Mouse (Mus musculus) embryo, embryonic 9.5 days (tissue): ENCODE results near the gene Ncbp2.

Source experiments
- DNase-seq: peaks from one replicate; pipeline ENCODE4 v3.0.0-alpha.2; 2017; ENCODE audit errors: extremely low spot score

Gene Ncbp2

DNA sequence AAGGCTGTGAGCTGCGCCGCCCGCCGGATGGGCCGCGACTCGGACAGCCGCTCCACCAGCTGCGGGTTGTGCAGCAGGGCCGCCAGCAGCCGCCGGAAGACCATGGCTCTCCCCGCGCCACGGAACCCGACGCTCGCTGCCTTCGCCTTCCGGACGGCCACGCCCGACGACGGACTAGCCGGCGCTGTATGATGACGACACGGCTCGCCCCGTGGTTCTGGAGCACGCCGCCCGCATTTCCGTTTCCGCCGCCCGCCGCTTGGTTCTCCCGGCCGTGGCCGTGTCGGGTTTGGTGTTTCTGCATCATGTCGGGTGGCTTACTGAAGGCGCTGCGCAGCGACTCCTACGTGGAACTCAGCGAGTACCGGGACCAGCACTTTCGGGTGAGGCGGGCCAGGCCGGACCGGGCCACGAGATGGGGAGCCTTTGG lies at the start of gene Ncbp2, which contains the start of gene 0610012G03Rik:
TSS of gene Ncbp2 (plus strand) at position 169 of the 430 bp plus-strand sequence.
TSS of gene 0610012G03Rik (minus strand) at position 150 of the 430 bp plus-strand sequence.
- DNase-seq = peak; percentile 96

GRCm38 (mm10) chr16:31898546-31899326 lies 49.6 kb upstream of the Ncbp2 start:
- DNase-seq = no peak

DNA sequence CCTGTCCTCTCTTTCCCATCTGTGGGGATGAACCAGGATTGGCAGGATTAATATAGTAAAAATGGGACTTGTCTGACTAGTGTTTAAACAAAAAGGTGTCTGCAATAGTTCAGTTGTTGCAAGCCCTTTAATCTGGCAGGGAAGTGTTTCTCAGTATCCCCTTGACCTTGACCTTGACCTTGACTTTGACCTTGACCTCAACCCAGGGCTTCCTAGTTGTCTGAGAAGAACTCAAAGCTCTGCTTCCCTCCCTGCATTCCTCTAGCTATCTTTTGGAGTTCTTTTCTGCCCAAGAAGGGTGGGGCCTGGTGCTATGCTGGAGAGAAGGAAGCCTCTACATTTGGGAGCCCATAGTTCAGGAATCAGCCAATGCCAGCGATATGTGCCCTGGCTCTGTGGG lies 46.4 kb upstream of the Ncbp2 start:
- no peak for DNase-seq

DNA sequence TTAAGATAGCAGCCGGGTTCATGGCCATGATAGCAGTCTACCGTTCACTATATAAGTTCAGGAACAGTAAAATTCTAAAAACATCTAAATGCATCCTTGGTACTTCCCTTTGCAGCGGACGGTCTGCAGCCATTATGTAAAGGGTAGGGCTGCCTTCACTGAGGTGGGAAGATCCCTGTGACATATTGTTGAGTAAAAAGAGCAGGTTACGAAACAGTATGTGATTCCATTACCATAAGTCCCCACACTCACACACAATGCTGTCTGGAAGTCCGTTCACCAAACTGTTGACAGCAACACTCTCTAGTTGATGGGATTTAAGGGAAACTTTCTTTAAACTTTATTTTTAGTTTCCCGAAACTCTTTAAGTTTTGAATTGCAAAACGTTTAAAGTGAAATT lies 45.1 kb upstream of the Ncbp2 start:
- no peak for DNase-seq

DNA sequence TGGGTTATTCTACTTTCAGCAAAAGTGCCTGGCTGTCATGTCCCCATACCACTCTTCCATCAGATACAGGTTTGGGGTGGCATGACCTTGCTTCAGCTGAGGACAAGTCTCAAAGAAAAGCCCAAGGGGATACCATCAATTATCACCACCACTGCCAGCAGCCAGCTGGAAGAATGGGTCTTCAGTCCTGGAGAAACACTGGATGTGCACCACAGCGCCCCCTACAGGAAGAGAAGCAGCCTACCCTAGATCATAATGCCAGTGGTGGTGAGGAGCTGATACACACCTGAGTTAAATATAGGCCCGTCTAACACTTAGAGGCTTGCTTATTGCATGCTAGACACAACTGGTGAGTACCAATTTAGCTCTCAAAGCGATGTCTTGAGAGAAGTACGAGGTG lies 43.0 kb upstream of the Ncbp2 start:
- DNase-seq = no peak

DNA sequence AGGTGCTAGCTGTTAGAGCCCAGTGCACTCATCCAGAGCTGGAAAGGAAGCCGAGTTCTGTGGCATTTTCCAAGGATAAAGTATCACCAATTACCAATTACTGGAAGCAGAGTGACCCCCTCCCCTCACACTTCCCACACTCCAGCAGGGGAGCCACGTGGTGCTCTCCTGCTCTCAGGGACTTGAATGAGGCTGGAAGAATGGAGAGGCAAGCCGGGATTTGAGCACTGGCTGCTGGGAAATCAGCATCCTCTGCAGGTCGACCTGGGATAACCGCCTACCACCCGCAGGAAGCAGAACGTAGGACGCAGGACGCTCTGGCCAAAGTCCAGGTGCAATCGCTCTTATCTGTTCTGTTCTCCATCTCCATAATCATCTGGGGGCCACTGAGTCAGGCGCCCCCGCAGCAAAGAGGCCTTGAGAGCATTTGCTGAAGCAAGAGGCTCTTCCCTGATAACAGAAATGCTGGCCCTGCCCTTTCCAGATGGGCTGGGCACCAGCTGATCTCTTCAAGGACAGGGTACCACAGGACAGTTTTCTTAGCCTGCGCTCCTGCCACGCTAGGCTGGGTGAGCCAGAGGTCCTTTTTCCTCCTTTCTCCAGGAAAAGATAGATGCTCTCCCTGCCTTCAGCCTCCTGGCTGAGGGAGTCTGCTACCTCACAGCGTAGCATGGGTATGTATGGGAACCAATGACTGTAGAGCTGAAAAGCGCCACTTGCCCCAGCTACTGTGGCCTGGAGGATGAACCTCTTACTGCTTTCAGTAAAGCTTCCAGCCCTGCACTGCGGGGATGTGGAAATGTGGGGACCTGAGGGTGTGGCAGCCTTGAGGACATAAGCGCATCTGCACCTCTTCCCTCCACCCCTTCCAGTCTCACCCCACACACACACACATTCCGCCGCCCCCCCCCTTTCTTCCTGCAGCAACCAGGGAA lies 42.2 kb upstream of the Ncbp2 start:
- no peak for DNase-seq

DNA sequence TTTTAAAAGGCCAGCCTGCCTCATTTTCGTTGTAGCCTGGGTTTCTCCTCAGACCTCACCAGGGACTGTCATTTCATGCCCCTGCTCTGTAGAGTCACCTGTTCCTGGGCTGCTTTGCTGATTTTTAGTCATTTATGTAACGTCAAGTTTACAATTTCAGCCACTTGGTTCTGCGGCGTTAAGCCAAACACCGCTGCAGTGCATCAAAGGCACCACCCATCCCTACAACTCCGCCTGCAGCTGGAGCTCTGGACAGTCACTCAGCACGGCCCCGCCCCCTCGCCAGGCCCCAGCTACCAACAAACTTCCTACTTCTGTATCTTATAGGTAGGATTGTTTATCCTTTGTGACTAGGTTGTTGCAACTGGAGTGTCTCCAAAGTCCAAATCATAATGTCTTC lies 41.4 kb upstream of the Ncbp2 start:
- peak; percentile 28 for DNase-seq

GRCm38 (mm10) chr16:31908959-31909358 lies 39.4 kb upstream of the Ncbp2 start:
- no peak for DNase-seq

- DNase-seq = no peak
These were observed 37.9 kb upstream of the Ncbp2 start for GRCm38 (mm10) chr16:31910281-31910847.

- no peak for DNase-seq
These were observed 30.5 kb upstream of the Ncbp2 start for GRCm38 (mm10) chr16:31917776-31918175.

- DNase-seq = peak; percentile 79
These were observed 30.0 kb upstream of the Ncbp2 start for GRCm38 (mm10) chr16:31918248-31918724.

- DNase-seq = no peak
These were observed 23.9 kb upstream of the Ncbp2 start for GRCm38 (mm10) chr16:31924368-31924767.

DNA sequence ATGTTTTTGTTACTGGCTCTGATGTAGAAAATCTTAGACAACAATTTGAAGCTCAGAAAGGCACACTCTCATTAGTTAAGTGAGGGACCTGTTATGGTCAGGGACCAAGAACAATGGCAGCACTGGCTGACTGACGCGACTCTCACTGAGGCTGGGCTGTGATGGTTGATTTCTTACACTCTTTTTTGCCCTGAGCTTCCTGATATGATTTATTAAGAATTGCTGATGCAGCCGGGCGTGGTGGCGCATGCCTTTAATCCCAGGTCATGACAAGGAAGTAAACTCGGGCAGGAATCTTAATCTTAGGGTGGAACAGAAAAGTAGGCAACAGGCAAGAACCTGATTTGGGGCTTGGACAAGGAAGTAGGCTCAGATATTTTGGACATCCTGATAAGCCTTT lies 22.2 kb upstream of the Ncbp2 start:
- no peak for DNase-seq

- no peak for DNase-seq
These were observed 21.6 kb upstream of the Ncbp2 start for GRCm38 (mm10) chr16:31926547-31927182.

- DNase-seq = no peak
These were observed 20.9 kb upstream of the Ncbp2 start for GRCm38 (mm10) chr16:31927412-31927811.

DNA sequence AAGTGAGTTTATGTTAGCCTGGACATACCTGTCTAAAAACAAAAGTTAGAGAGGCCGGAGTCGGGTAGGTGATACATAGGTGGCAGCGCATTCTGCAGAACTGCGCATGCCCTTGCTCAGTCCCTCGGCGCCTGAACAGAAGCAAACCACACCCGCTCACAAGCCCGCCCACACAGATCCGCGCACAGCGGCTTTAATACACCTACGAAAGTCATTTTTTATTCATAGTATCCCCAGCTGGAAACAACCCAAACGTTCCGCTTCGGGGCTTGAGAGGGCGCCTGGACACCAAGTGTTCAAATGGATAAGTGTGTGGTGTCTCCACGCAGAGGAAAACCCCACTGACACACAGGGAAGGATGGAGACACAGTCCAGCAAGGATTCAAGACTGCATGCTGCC lies 17.0 kb upstream of the Ncbp2 start:
- no peak for DNase-seq

DNA sequence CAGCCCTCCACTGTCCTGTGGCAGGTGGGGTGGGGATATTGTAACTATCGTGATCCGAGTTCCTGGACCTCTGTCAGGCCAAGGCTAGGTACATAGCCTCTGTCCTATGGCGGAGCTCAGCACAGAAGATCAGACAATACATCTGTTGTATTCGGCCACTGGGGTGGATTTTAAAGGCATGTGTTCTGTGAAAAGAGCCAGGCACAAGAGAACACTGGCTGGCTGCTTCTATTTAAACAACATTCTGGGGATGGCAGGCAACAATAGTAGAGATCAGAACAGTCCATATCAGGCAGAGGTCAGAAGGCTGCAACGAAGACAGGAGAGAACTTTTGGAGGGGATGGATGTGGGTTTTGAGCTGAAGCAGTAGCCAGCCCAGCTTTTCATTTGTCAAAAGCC lies 16.1 kb upstream of the Ncbp2 start:
- DNase-seq = no peak

- DNase-seq = peak; percentile 87
These were observed 15.2 kb upstream of the Ncbp2 start for GRCm38 (mm10) chr16:31932840-31933697.

- DNase-seq = peak; percentile 35
These were observed 14.4 kb upstream of the Ncbp2 start, which contains the start of gene Pigz for GRCm38 (mm10) chr16:31933751-31934549. TSS of gene Pigz (plus strand) at chr16:31933851.

DNA sequence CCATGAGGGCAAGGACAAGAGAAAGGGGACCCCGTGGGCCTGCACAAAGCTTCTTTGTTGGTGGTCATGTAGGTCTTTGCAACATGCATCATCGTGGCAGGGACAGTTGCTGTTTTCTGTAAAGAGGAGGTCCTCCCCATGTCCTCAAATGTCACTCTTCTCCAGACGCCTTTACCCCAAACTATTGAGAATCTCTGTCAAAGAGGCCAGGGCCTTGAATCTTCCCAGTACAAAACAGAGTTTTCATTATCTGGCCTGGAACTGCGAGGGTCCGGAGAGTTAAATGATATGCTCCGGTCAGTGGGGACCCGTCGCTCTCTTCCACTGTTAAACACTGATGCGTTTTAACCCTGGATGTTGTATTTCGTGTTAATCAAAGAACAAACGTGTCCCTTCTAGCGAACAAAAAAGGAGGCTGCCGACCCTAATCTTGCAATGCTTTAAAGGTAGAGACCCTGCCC lies 13.7 kb upstream of the Ncbp2 start:
- DNase-seq = peak; percentile 29
